Mouse (Mus musculus) MEL (cell line): ENCODE data around the gene Psrc1. TPM values are rescaled to one million over a fixed set of nuclear protein-coding genes. Genes with fewer than 3 reads are reported as not detected.

Experiments used
- DNase-seq: peaks from one replicate; pipeline ENCODE4 v3.0.0; 2011; ENCODE audit warnings: low read depth, low spot score
- H3K27ac ChIP-seq: 2 replicates; pipeline ENCODE4 v1.5.1; 2012; ENCODE audit warnings: low read depth, mild to moderate bottlenecking, control low read depth, low read length, moderate library complexity; ENCODE audit not compliant: control insufficient read depth
- H3K27me3 ChIP-seq, 2 experiments: fragments of 150-350 bp in 1 of 2; sonication (generic) in 1 of 2; 2 replicates each; pipeline ENCODE4 v1.6.1; 2012; ENCODE audit warnings: low read length in 2 of 2, mild to moderate bottlenecking in 2 of 2, improper control_type of control experiment in 1 of 2, moderate library complexity in 1 of 2; ENCODE audit not compliant: insufficient read depth in 2 of 2, control insufficient read depth in 1 of 2
- H3K36me3 ChIP-seq, 2 experiments: 2 replicates each; pipeline ENCODE4 v1.6.1; 2012 to 2014; ENCODE audit warnings: low read length in 2 of 2, improper control_type of control experiment in 1 of 2, inconsistent platforms in 1 of 2, mild to moderate bottlenecking in 1 of 2; ENCODE audit not compliant: insufficient read depth in 2 of 2, control insufficient read depth in 1 of 2
- H3K4me1 ChIP-seq, 2 experiments: fragments of 150-350 bp in 1 of 2; sonication (generic) in 1 of 2; 2 replicates each; pipeline ENCODE4 v1.6.1; 2012; ENCODE audit warnings: low read length in 2 of 2, improper control_type of control experiment in 1 of 2, mild to moderate bottlenecking in 1 of 2; ENCODE audit not compliant: insufficient read depth in 2 of 2, control insufficient read depth in 1 of 2
- H3K4me3 ChIP-seq, 2 experiments: fragments of 150-350 bp in 1 of 2; sonication (generic) in 1 of 2; 2 replicates each; pipeline ENCODE4 v1.5.1; 2012; ENCODE audit warnings: low read depth in 2 of 2, low read length in 2 of 2, mild to moderate bottlenecking in 2 of 2, moderate library complexity in 2 of 2, control low read depth in 1 of 2, improper control_type of control experiment in 1 of 2; ENCODE audit not compliant: control insufficient read depth in 1 of 2, insufficient read depth in 1 of 2
- H3K79me2 ChIP-seq: 2 replicates; pipeline ENCODE4 v1.6.1; 2012; ENCODE audit warnings: mild to moderate bottlenecking, low read length, moderate library complexity; ENCODE audit not compliant: control insufficient read depth, poor library complexity, insufficient read depth
- H3K9ac ChIP-seq: 2 replicates; pipeline ENCODE4 v1.6.1; 2012; ENCODE audit warnings: low read depth, mild to moderate bottlenecking, control low read depth, low read length, moderate library complexity; ENCODE audit not compliant: control insufficient read depth, poor library complexity, severe bottlenecking
- H3K9me3 ChIP-seq: fragments of 150-350 bp; sonication (generic); replicated peaks from 2 replicates; pipeline ENCODE4 v1.6.1; 2012; ENCODE audit warnings: mild to moderate bottlenecking, low read length, improper control_type of control experiment, moderate library complexity; ENCODE audit not compliant: insufficient read depth
- CHD1 ChIP-seq: IDR thresholded peaks from 2 replicates; pipeline ENCODE4 v1.6.1; 2012; ENCODE audit warnings: low read depth, mild to moderate bottlenecking, inconsistent platforms, low read length, improper control_type of control experiment
- CHD2 ChIP-seq: IDR thresholded peaks from 2 replicates; pipeline ENCODE4 v1.6.1; 2011; ENCODE audit warnings: low read length, improper control_type of control experiment
- CTCF ChIP-seq, 3 experiments: IDR thresholded peaks in 2 of 3; conservative IDR thresholded peaks in 1 of 3; 2 replicates each; pipeline ENCODE4 v1.5.1; 2011 to 2012; ENCODE audit warnings: low read length in 3 of 3, low read depth in 2 of 3, mild to moderate bottlenecking in 2 of 3, improper control_type of control experiment in 1 of 3, inconsistent platforms in 1 of 3, mixed read lengths in 1 of 3, moderate library complexity in 1 of 3; ENCODE audit not compliant: control insufficient read depth in 1 of 3, insufficient read depth in 1 of 3, poor library complexity in 1 of 3, severe bottlenecking in 1 of 3
- ELF1 ChIP-seq: IDR thresholded peaks from 2 replicates; pipeline ENCODE4 v1.6.1; 2014; ENCODE audit warnings: low read depth, mild to moderate bottlenecking, inconsistent platforms, low read length, improper control_type of control experiment, moderate library complexity
- HCFC1 ChIP-seq: IDR thresholded peaks from 2 replicates; pipeline ENCODE4 v1.6.1; 2012; ENCODE audit warnings: low read depth, mild to moderate bottlenecking, inconsistent platforms, low read length, improper control_type of control experiment, moderate library complexity
- KAT2A ChIP-seq: conservative IDR thresholded peaks from 2 replicates; pipeline ENCODE4 v1.6.1; 2012; ENCODE audit warnings: low read depth, low read length, improper control_type of control experiment, inconsistent platforms
- MAFK ChIP-seq: IDR thresholded peaks from 2 replicates; pipeline ENCODE4 v1.6.1; 2011; ENCODE audit warnings: low read depth, mild to moderate bottlenecking, low read length, improper control_type of control experiment, borderline replicate concordance
- MAX ChIP-seq: IDR thresholded peaks from 2 replicates; pipeline ENCODE4 v1.6.1; 2011; ENCODE audit warnings: low read length, improper control_type of control experiment
- MEF2A ChIP-seq: IDR thresholded peaks from 2 replicates; pipeline ENCODE4 v1.6.1; 2014; ENCODE audit warnings: low read depth, mild to moderate bottlenecking, inconsistent platforms, low read length, improper control_type of control experiment; ENCODE audit not compliant: poor library complexity, insufficient replicate concordance, severe bottlenecking; ENCODE audit errors: extremely low read depth
- MXI1 ChIP-seq: IDR thresholded peaks from 2 replicates; pipeline ENCODE4 v1.6.1; 2011; ENCODE audit warnings: mild to moderate bottlenecking, low read depth, low read length, improper control_type of control experiment
- MYB ChIP-seq: IDR thresholded peaks from 2 replicates; pipeline ENCODE4 v1.6.1; 2011; ENCODE audit warnings: mild to moderate bottlenecking, low read depth, low read length, improper control_type of control experiment
- MYC ChIP-seq: IDR thresholded peaks from 2 replicates; pipeline ENCODE4 v1.6.1; 2011; ENCODE audit warnings: low read depth, mild to moderate bottlenecking, low read length, improper control_type of control experiment, moderate library complexity
- NELFE ChIP-seq: IDR thresholded peaks from 2 replicates; pipeline ENCODE4 v1.6.1; 2011; ENCODE audit warnings: low read depth, low read length, improper control_type of control experiment
- NRF1 ChIP-seq: IDR thresholded peaks from 2 replicates; pipeline ENCODE4 v1.6.1; 2014; ENCODE audit warnings: low read depth, mild to moderate bottlenecking, inconsistent platforms, low read length, improper control_type of control experiment, moderate library complexity; ENCODE audit not compliant: poor library complexity, insufficient read depth, severe bottlenecking
- POLR2AphosphoS5 ChIP-seq: IDR thresholded peaks from 2 replicates; pipeline ENCODE4 v1.6.1; 2012; ENCODE audit warnings: low read depth, borderline replicate concordance, mild to moderate bottlenecking, inconsistent platforms, low read length, moderate library complexity, mixed read lengths
- RAD21 ChIP-seq: IDR thresholded peaks from 2 replicates; pipeline ENCODE4 v1.6.1; 2011; ENCODE audit warnings: mild to moderate bottlenecking, low read depth, low read length, improper control_type of control experiment
- RCOR1 ChIP-seq: IDR thresholded peaks from 2 replicates; pipeline ENCODE4 v1.6.1; 2012; ENCODE audit warnings: low read depth, mild to moderate bottlenecking, inconsistent platforms, low read length, improper control_type of control experiment
- TBP ChIP-seq: IDR thresholded peaks from 2 replicates; pipeline ENCODE4 v1.8.0; 2011; ENCODE audit warnings: low read depth, low read length, improper control_type of control experiment
- UBTF ChIP-seq: IDR thresholded peaks from 2 replicates; pipeline ENCODE4 v1.6.1; 2012; ENCODE audit warnings: low read depth, mild to moderate bottlenecking, inconsistent platforms, low read length, improper control_type of control experiment, moderate library complexity, borderline replicate concordance; ENCODE audit not compliant: insufficient read depth
- USF2 ChIP-seq, 2 experiments: IDR thresholded peaks; 2 replicates each; pipeline ENCODE4 v1.6.1; 2011 to 2012; ENCODE audit warnings: improper control_type of control experiment in 2 of 2, low read length in 2 of 2, borderline replicate concordance in 1 of 2, inconsistent platforms in 1 of 2, low read depth in 1 of 2, mild to moderate bottlenecking in 1 of 2; ENCODE audit not compliant: insufficient read depth in 1 of 2
- ZKSCAN1 ChIP-seq: IDR thresholded peaks from 2 replicates; pipeline ENCODE4 v1.6.1; 2012; ENCODE audit warnings: low read depth, mild to moderate bottlenecking, inconsistent platforms, low read length, improper control_type of control experiment, moderate library complexity
- ZMIZ1 ChIP-seq: IDR thresholded peaks from 2 replicates; pipeline ENCODE4 v1.6.1; 2012; ENCODE audit warnings: low read depth, mild to moderate bottlenecking, inconsistent platforms, low read length, improper control_type of control experiment, moderate library complexity
- polyA plus RNA-seq, 2 experiments: library from polyadenylated mRNA; stranded (reverse) in 1 of 2; unstranded in 1 of 2; fragments of >175 nt in 1 of 2; fragments of >200 nt in 1 of 2; gene quantifications; 2 replicates each; pipeline versions ENCODE4 v1.2.1 to v1.2.4; 2012; ENCODE audit warnings: low replicate concordance in 2 of 2, low read depth in 1 of 2; ENCODE audit not compliant: insufficient read length in 2 of 2, insufficient read depth in 1 of 2, missing spikeins in 1 of 2
- total RNA-seq: library from RNA; depleted of rRNA; stranded (reverse); fragments of 300-350 nt; gene quantifications from 2 replicates; pipeline ENCODE4 v1.2.3, GENCODE M21; 2012

Gene Psrc1
- total and polyA plus RNA-seq, 3 experiments: 14.6 to 37.3 TPM; not detected in 1

DNA sequence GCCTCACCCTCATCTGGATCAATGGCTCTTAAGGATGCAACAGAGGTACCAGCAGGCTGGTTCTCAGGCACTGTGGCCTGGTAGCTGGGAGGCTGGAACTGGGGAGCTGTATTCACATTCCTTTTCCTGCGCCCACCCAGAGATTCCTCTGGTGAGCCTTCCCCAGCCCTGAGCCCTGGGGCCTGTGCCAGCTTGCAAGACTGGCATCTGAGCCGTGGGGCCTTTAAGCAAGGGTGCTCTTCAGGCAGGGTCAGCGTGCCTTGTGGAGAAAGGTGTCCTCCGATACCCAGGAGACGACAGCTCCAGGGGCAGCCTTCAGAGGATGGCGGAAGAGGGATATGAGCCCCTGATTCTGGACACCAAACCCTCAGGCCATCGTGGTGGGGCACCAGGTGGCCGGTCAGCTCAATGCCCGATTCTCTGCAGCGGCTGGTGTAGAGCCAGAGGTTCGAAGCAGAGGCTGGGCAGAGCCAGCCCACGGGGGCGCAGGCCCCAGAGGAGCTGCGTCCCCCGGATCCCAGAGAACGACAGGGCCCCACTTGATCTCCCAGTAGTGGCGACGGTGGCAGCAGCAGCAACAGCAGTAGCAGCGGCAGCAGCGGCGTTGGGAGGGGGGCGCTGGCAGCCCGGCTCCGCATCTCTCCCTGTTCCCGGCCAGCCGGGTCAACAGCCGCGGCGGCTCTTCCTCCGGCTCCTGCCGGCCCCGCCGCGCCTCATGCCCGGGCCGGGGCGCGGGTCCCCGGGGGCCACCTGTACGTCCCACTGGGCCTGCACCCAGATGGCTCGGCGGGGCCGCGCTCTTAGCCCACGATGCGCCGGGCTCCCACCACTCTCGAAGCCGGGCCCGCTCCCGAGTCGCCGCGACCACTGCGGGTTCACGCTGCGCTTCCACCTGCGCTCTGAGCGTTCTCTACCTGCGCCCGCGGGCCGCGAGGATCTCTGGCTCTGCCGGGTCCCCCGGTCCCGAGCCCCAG lies 31.5 kb downstream of the Psrc1 start, which contains the start of gene Celsr2:
Gene Celsr2, minus strand, starts transcription at position 696 of the 974 bp plus-strand sequence.
- Histone ChIP-seq H3K79me2 (no peaks in the 10 kb centered on the region), H3K4me1 (no peaks in the 10 kb centered on the region), H3K27me3 (peaks cover 3 to 4% of the 10 kb centered on the region in 2 experiments), H3K9ac (no peak within 1 kb of the TSS), H3K9me3 (no peaks in the 10 kb centered on the region), H3K36me3 (no peaks in the 10 kb centered on the region), H3K4me3 (no peak within 1 kb of the TSS), H3K27ac (no peak within 1 kb of the TSS)
- TF ChIP-seq USF2 (IDR thresholded peaks at IDR 0.05; ENCODE audit: borderline replicate concordance in 1 of 2, insufficient read depth in 1 of 2, low read depth in 1 of 2, low read length in 2 of 2) (no peak), RAD21 (no peak), NRF1 (no peak), MXI1 (no peak), MAX (no peak), UBTF (no peak), ELF1 (no peak), HCFC1 (no peak), ZMIZ1 (no peak), ZKSCAN1 (no peak), RCOR1 (no peak), CHD2 (no peak), KAT2A (no peak)
- no peak for DNase-seq

DNA sequence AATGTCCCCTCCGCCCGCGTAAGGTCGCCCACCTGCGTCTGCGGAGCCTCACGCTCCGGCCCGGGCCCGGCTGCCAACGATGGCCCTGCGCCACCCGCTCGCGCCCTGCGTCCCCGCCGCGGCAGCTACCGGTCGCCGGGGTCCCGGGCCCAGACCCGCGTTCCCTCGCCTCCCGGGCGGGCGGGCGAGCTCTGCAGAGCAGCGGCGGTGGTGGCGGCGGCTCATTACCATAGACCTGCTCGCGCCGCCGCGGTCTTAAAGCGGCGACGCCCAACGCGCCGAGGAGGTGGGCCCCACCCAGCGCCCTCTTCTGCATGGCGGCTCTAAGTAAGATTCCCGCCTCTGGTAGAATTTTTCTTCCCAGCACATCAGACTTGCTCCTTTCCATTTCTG lies 32.2 kb downstream of the Psrc1 start:
- Histone ChIP-seq H3K27me3 (peaks cover 3 to 4% of the 10 kb centered on the region in 2 experiments), H3K36me3 (no peaks in the 10 kb centered on the region), H3K4me3 (no peak overlapping the region), H3K9ac (no peak overlapping the region), H3K27ac (no peak overlapping the region), H3K4me1 (no peaks in the 10 kb centered on the region), H3K9me3 (no peaks in the 10 kb centered on the region), H3K79me2 (no peaks in the 10 kb centered on the region)
- TF ChIP-seq NELFE (no peak), MYB (no peak), CHD1 (no peak), KAT2A (no peak), MAX (no peak), CTCF (IDR thresholded peaks at IDR 0.05 in 2 of 3, conservative IDR thresholded peaks at IDR 0.05 in 1 of 3; ENCODE audit: control insufficient read depth in 1 of 3, insufficient read depth in 1 of 3, low read depth in 2 of 3, low read length in 3 of 3, poor library complexity in 1 of 3, severe bottlenecking in 1 of 3) (no peak), MAFK (no peak), POLR2AphosphoS5 (no peak), MEF2A (no peak), TBP (no peak), RCOR1 (no peak), MXI1 (no peak), CHD2 (no peak), RAD21 (no peak), MYC (no peak)
- no peak for DNase-seq
